Mouse (Mus musculus): ENCODE data around the gene Fam174b. TPM values are rescaled to one million over a fixed set of nuclear protein-coding genes. Genes with fewer than 3 reads are reported as not detected.

The Fam174b gene
- 10.1 and 13.6 TPM in 2 replicates for total RNA-seq (2021)
- long read RNA-seq, experiment 1, transcript Fam174b-201 (3 exons, 2,683 nt), result major isoform, 29 of 38 reads
- long read RNA-seq, experiment 1, partial matches to known transcripts, result 0 of 38 reads
- long read RNA-seq, experiment 1, other reads (novel, unspliced or antisense), result 9 of 38 reads
- long read RNA-seq, experiment 2, transcript Fam174b-201 (3 exons, 2,683 nt), result major isoform, 14 of 19 reads
- long read RNA-seq, experiment 2, partial matches to known transcripts, result 0 of 19 reads
- long read RNA-seq, experiment 2, other reads (novel, unspliced or antisense), result 5 of 19 reads

DNA sequence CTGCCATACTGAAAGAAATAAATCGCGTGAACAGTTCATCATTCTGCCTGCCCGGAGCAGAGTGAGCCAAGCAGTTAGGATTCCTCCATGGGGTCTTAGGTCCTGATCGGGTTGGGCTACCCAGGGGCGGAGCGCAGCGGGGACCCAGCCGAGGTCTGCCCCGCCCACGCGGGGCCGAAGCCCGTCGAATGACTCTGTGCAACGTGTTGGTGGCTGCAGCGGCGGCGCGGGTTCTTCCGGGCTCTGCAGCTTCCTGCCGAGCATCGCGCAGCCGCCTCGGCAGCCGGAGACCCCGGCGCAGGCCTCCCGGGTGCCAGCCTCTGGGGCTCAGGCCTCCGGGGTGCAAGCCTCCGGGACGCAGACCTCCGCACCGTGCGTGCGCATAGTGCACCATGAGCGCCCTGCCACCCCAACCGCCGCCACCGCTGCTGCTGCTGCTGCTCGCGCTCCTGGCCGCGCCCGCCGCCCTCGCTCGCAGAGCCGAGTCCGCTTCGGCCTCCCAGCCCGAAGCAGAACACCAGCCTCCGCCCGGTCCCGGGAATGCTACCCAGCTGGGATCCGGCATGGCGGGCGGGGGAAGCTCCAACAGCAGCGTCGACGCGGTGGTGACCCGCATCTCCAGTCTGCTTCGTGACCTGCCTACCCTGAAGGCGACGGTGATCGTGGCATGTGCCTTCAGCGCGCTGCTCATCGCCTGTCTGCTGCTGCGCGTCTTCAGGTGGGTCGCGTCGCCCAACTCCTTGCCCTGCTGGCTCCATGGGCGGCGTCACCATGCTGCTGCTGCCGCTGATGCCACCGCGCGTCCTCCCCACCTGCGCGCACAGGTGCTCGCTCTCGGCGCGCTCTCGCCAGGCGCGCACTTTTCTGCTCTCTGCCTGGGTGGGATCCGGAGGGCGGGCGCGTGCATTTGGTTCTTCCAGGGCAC is at the start of gene Fam174b:
Gene Fam174b (plus strand): TSS at position 192 of the 925 bp plus-strand sequence.
- DNase-seq, result peak; percentile 73

DNA sequence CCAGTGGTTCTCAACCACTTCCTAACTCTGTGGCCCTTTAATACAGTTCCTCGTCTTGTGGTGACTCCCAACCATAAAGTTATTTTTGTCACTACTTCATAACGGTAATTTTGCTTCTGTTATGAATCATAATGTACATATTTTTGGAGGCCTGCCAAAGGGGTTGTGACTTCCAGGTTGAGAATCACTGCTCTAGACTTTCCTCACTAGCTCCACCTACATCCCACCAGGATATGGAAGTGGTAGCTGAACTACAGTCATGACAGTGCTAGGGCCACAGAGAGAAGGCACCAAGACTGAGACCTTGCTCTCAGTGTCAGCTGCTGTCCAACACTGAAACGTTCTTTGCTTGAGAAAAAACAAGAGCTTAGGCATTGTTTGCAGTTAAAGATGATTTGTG is 43.0 kb upstream of the Fam174b start:
- DNase-seq, result no peak

DNA sequence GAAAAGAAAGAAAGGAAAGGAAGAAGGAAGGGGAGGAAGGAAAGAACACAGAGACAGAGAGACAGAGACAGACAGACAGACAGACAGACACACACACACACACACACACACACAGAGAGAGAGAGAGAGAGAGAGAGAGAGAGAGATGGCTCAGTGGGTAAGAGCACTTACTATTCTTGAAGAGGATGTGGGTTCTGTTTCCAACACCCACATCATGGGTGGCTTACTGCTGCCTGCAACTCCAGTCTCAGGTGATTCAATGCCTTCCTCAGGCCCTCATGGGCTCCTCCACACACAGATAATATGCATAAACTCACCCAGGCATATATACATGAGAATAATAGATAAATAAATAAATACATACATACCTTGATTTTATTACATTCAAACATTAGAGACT is 35.8 kb upstream of the Fam174b start:
- no peak for DNase-seq

DNA sequence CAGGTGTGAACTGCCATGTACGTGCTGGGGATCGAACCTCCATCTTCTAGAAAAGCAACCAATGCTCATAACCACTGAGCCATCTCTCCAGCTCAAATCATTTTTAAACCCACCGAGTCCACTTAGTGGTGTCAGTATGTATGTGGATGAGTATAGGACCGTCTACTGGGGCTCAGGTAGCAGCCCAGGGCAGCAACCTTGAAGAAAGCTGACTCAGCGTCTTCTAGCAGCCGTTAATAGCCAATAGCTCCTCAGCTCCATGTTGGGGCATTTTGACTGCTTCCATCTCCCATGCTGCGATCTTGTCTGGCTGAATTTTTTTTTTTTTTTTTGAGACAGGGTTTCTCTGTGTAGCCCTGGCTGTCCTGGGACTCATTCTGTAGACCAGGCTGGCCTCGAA is 26.6 kb upstream of the Fam174b start:
- DNase-seq, result no peak

DNA sequence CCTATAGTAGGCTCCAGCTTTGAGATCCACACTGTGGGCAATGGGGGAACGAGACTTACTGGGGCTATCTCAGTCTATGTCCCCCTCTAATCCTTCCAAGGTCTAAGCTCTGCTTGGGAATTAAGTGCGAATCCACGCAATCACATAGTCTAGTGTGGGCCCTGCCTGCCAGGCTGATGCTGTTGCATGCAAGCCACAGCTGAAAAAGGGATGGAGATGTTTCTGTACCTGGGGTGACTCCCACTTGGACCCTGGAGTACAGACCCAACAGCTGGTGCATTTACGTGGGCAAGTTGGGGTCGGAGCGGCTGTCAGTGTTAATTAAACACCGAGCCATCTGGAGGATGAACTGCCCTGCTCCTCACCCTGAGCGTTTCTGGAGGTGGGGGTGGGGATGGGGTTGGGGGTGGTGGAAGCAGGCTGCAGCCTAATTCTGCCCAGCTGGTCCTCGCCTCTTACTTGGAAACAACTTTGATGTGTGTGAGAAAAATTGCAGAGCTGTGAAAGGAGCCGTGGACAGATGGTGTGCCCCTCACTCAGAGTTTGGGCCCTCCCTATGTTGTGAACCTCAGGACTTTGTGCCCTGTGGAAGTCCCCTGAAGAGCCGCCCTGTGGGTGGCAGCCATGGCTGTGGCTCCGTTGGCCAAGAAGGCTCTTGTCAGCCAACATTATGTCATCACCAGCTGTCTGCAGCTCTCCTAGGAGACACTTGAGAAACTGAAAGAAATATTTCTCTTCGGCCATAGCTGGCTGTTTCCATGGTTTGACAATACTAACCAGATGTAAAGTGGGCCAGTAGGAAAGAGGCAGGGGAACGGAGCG is 24.0 kb upstream of the Fam174b start:
- peak; percentile 39 for DNase-seq

DNA sequence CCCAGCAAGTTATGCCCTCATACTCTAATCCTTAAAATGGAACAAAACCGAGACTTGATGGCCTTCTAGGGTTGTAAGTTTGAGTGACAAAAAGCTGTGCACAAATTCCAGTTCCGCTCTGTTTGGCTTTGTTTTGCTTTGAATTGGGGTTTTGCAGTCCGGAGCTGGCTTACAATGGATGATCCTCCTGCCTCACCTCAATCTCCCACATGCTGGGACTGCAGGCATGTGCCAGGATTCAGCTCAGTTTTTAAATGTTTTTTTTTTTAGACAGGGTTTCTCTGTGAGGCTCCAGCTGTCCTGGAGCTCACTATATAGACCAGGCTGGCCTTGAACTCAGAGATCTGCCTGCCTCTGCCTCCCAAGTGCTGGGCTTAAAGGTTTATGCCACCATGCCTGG is 23.3 kb upstream of the Fam174b start:
- no peak for DNase-seq

DNA sequence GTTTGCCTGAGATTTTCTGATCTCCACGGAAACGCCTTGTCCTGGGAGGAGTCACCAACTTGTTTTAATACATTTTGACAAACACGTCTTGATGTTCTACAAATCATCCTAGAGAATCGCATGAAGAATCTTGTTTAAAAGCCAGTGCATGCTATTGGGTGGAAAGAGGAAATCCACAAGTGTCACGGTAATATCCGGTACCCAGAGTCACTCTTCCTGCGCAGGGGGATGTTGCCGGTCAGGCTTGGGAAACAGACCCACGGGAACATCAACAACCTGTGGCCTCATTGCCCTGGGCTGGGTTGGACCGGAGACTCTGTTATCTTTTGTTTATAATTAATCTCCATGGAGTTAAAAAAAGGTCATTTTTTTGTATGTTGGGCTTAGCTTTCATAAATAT is 22.1 kb upstream of the Fam174b start:
- DNase-seq, result peak; percentile 51

DNA sequence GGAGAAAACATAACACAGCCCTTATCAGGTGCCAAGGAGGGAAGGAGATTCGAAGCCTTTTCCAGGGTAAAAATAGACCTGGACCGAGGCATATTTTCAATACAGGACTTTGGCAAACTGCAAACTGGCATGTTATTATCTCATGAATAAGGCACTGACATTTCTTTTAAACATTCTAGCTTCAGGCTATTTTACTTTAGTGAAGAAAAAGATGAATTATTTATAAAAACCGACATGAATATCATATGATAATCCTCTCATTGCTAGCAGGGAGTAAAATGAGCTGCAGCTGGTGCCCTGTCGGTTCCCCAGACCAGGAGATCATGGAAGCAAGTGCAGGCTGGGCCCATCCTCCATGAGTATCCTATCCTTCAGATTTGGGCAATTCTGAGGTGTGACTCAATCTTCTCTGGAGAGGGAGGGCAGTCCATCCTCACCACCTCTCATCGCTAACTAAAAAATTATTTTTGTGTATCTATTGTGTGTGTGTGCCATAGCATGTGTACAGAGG is 21.6 kb upstream of the Fam174b start:
- DNase-seq, result no peak

DNA sequence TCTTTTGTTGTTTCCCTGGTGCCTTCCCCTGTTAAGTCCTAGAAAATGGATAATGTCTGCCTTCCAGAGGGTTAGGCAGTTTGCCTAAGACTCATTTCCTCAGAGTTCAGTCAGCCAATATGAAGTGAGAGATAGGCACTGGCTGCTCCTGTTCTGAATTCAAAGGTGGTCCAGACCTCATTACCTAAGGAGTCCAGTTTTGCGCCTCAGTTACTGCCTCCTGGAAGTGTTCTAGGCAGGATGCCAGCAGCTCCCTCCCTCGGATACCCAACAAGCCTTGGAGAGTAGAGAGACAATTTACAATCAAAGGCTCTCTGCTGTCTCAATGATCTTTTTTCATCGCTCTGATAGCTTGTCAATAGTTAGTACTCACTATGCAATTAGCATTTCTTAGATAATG is 19.1 kb upstream of the Fam174b start:
- DNase-seq, result peak; percentile 14

DNA sequence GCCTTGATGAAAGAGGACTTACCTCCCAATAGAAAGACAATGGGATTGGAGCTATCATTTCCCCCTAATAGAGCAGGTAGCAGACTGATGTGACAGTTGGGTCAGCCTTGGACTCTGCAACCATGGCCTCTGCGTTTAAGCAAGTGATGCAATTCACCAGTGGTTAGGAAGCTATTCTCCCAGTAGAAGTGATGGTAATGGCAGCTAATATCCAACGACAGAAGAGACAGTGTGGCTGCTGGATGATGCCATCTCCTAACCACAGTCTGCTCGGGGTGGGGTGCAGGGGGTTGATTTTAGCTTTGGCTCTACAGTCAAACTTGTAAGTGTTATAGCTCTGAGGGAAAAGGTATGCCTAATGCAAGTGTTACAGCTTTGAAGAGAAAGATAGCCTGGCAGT is 18.3 kb upstream of the Fam174b start:
- no peak for DNase-seq

DNA sequence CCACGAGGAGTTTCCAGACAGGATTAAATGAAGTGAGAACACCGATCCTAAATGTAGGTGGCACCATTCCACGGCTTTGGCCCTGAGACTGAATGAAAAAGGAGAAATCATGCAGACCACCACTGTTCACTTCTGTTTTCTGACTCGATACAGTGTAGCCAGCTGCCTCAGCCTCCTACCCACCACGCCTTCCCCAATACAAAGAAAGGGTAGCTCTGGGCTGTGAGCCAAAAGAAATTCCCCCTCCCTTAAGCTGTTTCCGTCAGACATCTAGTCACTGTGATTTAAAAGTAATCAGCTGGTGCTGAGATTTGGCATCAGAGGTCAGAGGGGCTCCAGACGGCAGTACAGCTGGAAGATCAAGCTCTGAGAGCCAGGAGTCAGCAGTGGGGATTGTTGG is 10.2 kb upstream of the Fam174b start:
- no peak for DNase-seq

DNA sequence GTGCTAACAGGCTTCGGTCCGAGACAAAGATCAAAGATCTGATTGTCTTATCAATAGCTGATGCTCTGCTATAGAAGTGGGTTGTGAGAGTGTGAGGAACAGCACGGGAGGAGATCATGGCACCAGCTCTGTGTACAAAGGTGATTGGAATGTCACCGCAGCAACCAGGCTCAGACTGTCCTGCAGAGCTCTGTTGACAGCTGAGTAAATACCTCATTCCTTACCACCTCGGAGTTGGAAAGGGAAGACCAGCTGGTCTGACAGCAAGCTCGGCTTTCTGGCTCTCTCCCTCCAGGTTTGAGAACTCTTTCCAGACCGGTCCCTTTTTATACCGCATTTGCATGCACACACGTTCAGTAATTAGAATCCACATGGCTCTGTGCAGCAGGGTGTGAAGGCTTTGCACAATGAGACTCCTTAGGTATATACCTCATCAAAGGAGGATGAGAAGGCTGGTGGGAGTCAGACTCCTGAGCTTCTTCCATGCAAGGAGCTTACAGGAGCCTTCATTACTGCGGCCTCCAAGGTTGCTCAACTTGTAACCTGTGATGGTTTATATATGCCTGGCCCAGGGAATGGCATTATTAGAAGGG is 9.6 kb upstream of the Fam174b start:
- no peak for DNase-seq

DNA sequence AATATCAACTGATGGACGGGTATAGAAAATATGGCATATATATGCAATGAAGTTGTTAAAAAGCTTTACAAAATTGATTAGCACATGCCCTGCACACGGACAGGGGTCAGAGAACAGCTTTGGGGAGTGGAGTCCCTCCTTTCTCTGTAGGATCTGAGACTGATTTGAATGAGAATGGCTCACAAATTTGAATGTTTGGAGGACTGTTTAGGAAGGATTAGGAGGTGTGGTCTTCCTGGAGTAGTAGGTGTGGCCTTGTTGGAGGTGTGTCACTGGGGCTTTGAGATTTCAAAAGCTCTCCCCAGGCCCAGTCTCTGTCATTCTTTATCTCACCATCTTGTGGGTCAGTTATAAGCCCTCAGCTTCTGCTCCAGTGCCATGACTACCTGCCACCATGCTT is 4.1 kb upstream of the Fam174b start:
- no peak for DNase-seq

DNA sequence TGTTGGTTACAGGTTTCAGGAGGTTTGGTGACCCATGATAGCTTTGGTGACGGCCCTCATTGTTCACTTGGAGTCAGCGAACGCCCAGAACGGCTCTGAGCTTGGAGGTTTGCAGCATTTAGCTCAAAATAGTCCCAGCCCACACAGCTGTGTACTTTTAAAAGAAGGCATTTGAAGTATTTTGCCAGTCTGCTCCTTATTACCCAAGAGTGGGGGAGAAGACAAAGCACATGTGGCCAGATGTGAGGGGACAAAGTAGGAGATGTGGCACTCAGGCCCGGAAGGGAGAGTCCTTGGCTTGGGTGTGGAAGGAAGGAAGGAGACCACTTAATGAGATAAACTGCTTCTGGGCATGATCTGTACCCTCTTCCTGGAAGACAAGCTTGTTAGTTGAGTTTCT is 1.3 kb downstream of the Fam174b start:
- no peak for DNase-seq

DNA sequence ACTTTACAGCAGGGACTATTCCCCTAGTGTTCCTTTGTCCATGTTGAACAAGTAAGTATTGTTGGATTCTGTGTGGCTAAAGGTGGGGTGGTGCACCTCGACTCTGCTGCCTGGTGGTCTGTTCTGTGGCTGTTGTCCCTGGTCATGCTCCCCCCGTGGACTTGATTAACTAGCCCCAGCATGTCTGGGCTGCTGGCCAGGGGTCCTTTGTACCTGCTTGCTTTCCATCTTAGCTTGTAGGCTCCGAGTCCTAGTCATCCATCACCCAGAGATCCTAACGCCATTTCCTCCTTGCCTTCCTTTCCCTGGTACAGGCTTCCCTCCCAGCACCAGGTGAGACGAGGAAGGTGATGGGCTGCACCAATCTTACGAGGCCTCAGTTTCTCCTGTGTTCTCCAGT is 1.7 kb downstream of the Fam174b start:
- no peak for DNase-seq

DNA sequence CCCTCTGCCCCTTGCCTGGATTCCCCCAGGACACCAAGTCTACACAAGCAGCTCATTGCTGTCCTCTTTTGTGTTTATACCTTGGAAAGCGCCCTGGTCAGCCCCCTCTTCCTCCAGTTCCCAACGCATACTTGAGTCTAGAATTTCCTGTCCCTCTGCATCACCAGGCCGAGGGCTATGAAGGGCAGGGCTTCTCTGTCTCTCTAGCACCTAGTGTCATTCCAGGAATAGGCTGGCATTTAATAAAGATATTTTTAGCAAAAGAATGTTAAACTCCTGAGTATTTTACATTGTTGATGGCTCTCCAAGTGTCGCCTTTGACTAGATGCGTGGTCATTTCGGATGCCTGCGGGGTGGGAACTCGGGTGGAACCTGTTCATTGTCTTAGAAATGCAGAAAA is 3.0 kb downstream of the Fam174b start:
- no peak for DNase-seq

DNA sequence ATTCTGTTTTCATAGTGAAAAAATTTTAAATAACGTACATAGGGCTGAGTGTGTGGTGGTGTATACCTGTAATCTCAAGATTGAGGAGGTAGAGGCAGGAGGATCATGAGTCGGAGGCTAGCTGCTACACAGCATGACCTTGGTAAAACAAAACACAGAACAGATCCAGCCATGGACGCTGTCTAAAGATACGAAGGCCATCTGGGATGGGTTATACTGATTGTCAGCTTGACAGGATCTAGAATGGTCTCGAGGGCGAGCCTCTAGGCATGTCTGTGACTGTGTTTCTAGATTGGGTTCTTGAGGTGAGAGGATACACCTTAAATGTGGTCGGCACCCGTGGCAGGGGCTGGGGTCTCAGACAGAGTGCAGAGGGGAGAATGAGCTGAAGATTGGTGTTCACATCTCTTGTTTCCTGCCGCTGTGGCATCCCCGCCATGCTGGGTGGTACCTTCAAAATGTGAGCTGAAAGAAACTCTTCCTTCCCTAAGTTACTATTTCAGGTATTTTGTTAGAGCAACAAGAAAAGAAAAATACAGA is 3.8 kb downstream of the Fam174b start:
- DNase-seq, result no peak

DNA sequence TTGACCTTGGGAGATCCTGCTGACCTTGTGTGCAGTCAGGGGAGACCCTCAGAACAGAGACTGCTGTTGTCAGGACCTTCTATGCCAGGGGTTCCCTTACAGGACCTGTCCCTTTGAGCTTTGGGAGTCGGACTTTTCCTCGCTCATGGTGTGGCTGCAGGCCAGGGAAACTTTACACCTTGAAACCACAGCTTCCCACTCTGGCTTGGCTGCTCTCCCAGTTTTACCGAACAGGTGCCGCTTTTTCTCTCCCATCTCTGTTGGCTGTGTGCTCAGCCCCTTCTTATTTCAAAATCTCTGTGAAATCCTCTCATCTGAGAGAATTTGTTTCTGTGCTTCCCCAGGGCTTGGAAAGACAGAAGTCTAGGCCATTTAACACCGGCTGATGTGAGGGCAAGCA is 5.8 kb downstream of the Fam174b start:
- no peak for DNase-seq

DNA sequence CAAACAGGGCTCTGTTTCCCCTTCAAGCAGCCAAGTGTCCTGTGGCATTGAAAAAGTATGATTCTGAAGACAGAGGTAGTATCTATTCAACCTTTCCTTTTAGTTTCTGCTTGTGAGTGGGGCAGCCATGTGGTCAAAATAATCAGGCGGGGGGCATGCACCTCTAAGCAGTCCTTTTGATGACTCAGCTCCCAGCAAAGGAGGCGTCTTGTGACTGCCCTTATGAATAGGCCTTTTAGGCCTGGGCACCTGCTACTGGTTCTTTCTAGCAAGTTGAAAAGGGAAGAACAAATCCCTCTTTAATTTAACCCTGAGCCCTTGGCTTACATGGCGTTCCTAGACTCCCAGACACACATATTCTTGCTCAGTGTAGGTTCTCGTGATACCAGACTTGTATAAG is 6.7 kb downstream of the Fam174b start:
- DNase-seq, result no peak

DNA sequence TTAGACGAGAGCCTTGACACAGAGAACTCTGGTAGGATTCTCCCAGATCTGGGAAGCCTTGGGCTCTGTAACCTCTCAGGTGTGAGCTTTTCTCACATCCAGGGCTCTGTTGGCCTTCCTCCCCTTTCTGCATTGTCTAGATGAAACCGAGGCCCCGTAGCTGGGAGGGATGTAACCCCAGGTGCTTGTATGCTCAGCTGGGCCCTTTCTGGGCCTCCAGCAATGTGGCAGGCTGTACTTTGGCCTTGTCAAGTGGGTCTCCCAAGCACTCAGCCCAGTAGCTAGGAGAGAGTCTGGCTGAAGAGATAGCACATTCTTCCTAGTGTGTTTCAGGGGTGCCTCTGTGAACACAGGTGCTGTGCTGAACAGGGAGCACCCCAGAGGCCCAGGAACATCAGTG is 7.4 kb downstream of the Fam174b start:
- no peak for DNase-seq

DNA sequence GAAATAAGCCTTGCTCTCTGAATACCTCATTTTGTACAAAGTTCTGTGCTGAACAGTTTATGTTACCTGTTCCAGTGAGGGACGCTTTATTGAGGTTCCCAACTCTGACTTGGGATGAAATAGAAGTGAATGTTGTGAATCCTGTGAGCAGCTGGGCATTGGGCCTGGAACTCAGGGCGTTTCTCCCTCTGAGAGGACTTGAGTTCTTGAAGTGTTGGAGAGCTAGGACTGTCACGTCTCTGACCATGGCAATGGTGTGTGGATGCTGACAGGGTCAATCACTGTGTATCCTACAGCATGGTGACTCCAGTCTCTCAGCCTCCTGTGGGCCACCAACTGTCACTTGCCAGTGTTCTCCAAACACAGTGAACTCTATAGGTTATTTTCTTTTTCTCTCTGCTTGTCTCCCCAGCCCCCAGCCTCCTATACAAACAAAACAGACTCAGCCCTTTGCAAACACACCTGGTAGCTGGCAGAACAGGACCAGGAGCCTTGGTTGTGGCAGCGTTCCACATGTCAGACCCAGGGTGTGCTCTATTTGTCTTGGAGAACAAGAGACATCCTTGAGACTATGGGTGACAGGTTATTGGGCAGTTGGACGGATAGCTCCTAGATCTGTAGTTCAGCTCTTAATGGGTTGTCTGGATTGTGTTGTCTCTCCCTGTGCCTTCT is 8.5 kb downstream of the Fam174b start:
- DNase-seq, result no peak

Measured in adrenal gland, postnatal 14 days (tissue).